Mouse (Mus musculus) hindbrain, embryonic 11.5 days (tissue): ENCODE results near the gene Trim63. TPM values are rescaled to one million over a fixed set of nuclear protein-coding genes. Genes with fewer than 3 reads are reported as not detected.

Experiments used
- ATAC-seq: fragments of 200-750 bp; cut with Nextera tagmentation; 2 replicates; pipeline ENCODE4 v1.8.0; 2017; ENCODE audit warnings: mild to moderate bottlenecking, moderate TSS enrichment, moderate library complexity; ENCODE audit not compliant: low FRiP score
- DNase-seq: peaks from one replicate; pipeline ENCODE4 v3.0.0-alpha.2; 2015; ENCODE audit warnings: low spot score
- H3K27ac ChIP-seq: fragments of 300-500 bp; sonication (generic); 2 replicates; pipeline ENCODE4 v1.5.1; 2014; ENCODE audit warnings: mild to moderate bottlenecking, low read depth, low read length
- H3K27me3 ChIP-seq: fragments of 300-500 bp; sonication (generic); 2 replicates; pipeline ENCODE4 v1.6.1; 2014; ENCODE audit warnings: mild to moderate bottlenecking, low read length, moderate library complexity, mixed read lengths; ENCODE audit not compliant: control insufficient read depth, insufficient read depth
- H3K36me3 ChIP-seq: fragments of 300-500 bp; sonication (generic); 2 replicates; pipeline ENCODE4 v1.6.1; 2014; ENCODE audit warnings: mild to moderate bottlenecking, low read length, moderate library complexity, mixed read lengths; ENCODE audit not compliant: control insufficient read depth, insufficient read depth
- H3K4me1 ChIP-seq: fragments of 300-500 bp; sonication (generic); replicated peaks from 2 replicates; pipeline ENCODE4 v1.6.1; 2014; ENCODE audit warnings: low read length, mixed read lengths; ENCODE audit not compliant: control insufficient read depth, insufficient read depth
- H3K4me2 ChIP-seq: fragments of 300-500 bp; sonication (generic); replicated peaks from 2 replicates; pipeline ENCODE4 v1.6.1; 2014; ENCODE audit warnings: mild to moderate bottlenecking, low read depth, low read length
- H3K4me3 ChIP-seq: fragments of 300-500 bp; sonication (generic); 2 replicates; pipeline ENCODE4 v1.5.1; 2014; ENCODE audit warnings: low read depth, low read length
- H3K9ac ChIP-seq: fragments of 300-500 bp; sonication (generic); 2 replicates; pipeline ENCODE4 v1.6.1; 2014; ENCODE audit warnings: low read depth, low read length
- H3K9me3 ChIP-seq: fragments of 300-500 bp; sonication (generic); 2 replicates; pipeline ENCODE4 v1.6.1; 2016; ENCODE audit warnings: low read length; ENCODE audit not compliant: control insufficient read depth
- WGBS: fragments of 180-500 bp; shearing (Covaris S2); extraction: QIAGEN DNeasy Blood & Tissue Kit; methylation state at CpG from one replicate; pipeline ENCODE4 v1.1.7; 2014; 5-methylcytosine and 5-hydroxymethylcytosine counted together
- polyA plus RNA-seq: library from polyadenylated mRNA; unstranded; fragments of >200 nt; fragmentation: Nextera tagmentation; extraction: Ambion mirVana; gene quantifications from 2 replicates; pipeline ENCODE4 v1.2.1, GENCODE M21; 2014

Trim63 gene
- polyA plus RNA-seq, 1 experiment from 2014 or later: 0.12 TPM

DNA sequence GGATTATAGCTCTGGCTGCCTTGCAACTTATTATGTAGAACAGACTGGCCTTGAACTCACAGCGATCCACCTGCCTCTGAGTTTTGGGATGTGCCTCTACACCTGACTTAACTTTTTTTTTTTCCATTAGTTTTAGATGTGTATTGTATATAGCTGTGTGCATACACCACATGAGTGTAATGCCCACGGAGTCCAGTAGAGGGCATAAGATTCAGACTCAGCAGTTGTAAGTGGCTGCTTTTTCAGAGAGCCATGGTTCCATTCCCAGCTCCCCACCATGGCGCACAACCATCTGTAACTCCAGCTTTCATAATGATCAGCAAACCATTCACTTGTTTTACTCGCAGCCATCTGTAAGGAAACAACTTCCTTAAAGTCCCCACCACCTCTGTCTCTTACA lies 18.4 kb upstream of the Trim63 start:
- no peak overlapping the region for H3K4me3 ChIP-seq
- no peak overlapping the region for H3K9ac ChIP-seq
- H3K27me3 ChIP-seq: no peaks in the 10 kb centered on the region
- H3K27ac ChIP-seq: no peak overlapping the region
- no peaks in the 10 kb centered on the region for H3K36me3 ChIP-seq
- 87% methylated on average over 4 of the region's 4 CpGs for WGBS
- H3K4me2 ChIP-seq: no peak overlapping the region
- no peaks in the 10 kb centered on the region for H3K4me1 ChIP-seq
- DNase-seq (no peak), ATAC-seq (no peak)
- no peaks in the 10 kb centered on the region for H3K9me3 ChIP-seq

DNA sequence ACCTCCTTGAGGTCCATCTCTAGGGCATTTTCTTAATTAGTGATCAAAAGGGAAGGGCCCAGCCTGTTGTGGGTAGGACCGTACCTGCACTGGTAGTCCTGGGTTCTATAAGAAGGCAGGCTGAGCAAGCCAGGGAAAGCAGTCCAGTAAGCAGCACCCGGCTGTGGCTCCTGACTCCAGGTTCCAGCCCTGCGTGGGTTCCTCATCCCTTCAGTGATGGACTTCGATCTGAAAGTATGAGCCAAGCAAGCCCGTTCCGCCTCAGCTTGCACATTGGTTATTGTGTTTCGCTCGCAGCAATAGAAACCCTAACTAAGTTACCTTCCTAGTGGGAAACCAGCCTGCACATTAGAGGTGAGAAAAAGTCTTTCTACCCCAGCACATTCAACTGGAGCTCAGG lies 17.6 kb upstream of the Trim63 start:
- ATAC-seq (no peak), DNase-seq (no peak)
- H3K9me3 ChIP-seq: no peaks in the 10 kb centered on the region
- no peaks in the 10 kb centered on the region for H3K4me1 ChIP-seq
- no peak overlapping the region for H3K4me3 ChIP-seq
- H3K27ac ChIP-seq: no peak overlapping the region
- 95% methylated on average over 8 of the region's 8 CpGs for WGBS
- no peak overlapping the region for H3K9ac ChIP-seq
- no peaks in the 10 kb centered on the region for H3K36me3 ChIP-seq
- no peak overlapping the region for H3K4me2 ChIP-seq
- no peaks in the 10 kb centered on the region for H3K27me3 ChIP-seq

DNA sequence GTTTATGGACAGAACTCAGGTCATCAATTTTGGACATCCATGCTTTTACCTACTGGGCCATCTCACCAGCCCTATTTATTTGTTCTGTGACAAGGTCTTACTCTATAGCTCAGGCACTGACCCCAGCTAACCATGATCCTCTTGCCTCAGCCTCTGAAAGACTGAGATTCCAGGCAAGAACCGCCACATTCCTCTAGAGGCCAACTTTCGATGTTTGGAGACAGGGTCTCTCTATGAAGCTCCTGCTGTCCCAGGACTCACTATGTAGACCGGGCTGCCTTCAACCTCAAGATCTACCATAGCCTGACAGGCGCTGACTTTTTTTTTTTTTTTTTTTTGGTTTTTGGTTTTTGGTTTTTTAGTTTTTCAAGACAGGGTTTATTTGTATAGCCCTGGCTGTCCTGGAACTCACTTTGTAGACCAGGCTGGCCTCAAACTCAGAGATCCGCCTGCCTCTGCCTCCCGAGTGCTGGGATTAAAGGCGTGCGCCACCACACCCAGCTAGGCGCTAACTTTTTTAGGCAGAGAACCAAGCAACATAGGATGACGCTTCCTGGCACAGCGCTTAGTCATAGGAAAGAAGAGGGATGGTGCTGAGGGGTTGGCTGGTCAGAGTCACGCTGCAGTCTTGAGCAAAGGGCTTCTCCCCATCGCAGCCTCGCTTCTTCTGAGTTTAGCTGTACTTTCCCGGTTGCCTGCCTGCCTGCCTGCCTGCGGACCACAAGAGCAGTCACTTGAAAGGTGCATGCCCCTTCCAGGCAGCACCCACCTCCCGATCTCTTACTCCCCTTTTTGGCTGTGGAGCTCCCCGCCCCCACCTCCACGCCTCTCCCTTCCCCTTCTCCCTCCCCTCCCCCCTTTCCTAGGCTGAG lies 16.1 kb upstream of the Trim63 start:
- 73% methylated on average over 19 of the region's 19 CpGs for WGBS
- Histone ChIP-seq H3K9ac (no peak overlapping the region), H3K36me3 (no peaks in the 10 kb centered on the region), H3K4me1 (no peaks in the 10 kb centered on the region), H3K27me3 (no peaks in the 10 kb centered on the region), H3K4me2 (no peak overlapping the region), H3K4me3 (no peak overlapping the region), H3K9me3 (no peaks in the 10 kb centered on the region), H3K27ac (no peak overlapping the region)
- DNase-seq (no peak), ATAC-seq (no peak)

DNA sequence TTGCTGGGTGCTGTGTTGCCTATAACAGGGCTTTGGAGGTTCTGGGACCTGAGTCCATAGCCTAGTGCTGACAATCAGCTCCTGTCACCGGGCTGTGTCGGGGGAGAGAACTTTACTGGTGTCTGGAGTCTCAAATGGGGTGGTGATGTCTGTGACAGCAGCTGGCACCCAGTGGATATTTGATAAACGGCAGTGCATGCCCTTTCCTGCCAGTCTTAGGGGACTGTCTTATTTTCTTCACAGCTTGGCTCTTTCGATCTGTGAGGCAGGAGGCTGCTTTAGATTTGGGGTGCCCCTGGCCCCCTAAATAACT lies 15.5 kb upstream of the Trim63 start:
- no peak overlapping the region for H3K4me2 ChIP-seq
- no peaks in the 10 kb centered on the region for H3K27me3 ChIP-seq
- no peak overlapping the region for H3K4me3 ChIP-seq
- 69% methylated on average over 4 of the region's 4 CpGs for WGBS
- DNase-seq (no peak), ATAC-seq (no peak)
- no peaks in the 10 kb centered on the region for H3K36me3 ChIP-seq
- H3K27ac ChIP-seq: no peak overlapping the region
- H3K9ac ChIP-seq: no peak overlapping the region
- no peaks in the 10 kb centered on the region for H3K4me1 ChIP-seq
- no peaks in the 10 kb centered on the region for H3K9me3 ChIP-seq

DNA sequence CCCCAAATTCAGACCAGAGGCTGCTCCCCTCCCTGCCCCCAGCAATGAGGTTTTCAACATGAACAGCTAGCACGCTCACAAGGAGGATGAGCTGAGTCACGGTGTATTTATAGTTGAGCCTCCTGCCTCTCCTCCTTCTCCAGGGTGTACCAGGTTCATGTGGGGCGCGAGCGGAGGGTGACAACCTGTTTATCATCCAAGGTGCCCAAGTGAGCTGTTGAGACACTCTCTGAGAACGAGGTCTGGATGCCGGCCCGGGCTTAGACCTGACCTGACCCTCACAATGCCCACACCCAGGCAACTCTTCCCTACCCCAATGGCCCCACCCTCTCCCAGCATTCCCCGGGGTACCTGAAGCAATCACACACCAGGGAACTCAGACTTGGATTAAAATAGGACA lies 14.6 kb upstream of the Trim63 start:
- Histone ChIP-seq H3K27me3 (no peaks in the 10 kb centered on the region), H3K36me3 (no peaks in the 10 kb centered on the region)
- WGBS: 81% methylated on average over 9 of the region's 9 CpGs

DNA sequence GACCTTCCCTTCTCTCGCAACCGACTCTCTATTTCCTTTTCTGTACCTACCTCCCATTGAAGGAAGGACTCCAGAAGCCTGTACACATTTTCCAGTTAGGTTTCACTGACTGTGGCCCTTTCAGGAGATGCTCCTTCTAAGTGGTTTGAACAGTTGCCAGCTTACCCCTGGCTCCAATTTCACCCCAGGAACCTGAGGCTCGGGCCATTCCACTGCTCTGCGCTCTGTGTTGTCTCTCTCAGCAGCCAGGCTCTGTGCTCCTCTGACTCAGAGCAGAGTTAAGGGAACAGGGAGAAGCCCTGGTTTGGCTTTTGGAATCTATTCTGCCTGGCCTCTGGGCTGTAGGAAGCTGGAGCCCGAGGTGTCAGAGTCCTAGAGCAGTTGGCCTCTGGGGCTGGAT lies 12.8 kb upstream of the Trim63 start:
- no peak overlapping the region for H3K4me3 ChIP-seq
- H3K27me3 ChIP-seq: no peaks in the 10 kb centered on the region
- H3K4me2 ChIP-seq: no peak overlapping the region
- no peaks in the 10 kb centered on the region for H3K36me3 ChIP-seq
- H3K4me1 ChIP-seq: no peaks in the 10 kb centered on the region; the same call in 1 of the 2 replicates
- ATAC-seq (no peak), DNase-seq (no peak)
- H3K27ac ChIP-seq: no peak overlapping the region
- H3K9ac ChIP-seq: no peak overlapping the region
- WGBS: 87% methylated on average over 5 of the region's 5 CpGs
- H3K9me3 ChIP-seq: no peaks in the 10 kb centered on the region

More for the DNA sequence above, 14.6 kb upstream of the Trim63 start:
- DNase-seq (no peak), ATAC-seq (no peak)
- H3K9me3 ChIP-seq: no peaks in the 10 kb centered on the region
- no peak overlapping the region for H3K4me2 ChIP-seq
- H3K4me1 ChIP-seq: no peaks in the 10 kb centered on the region
- no peak overlapping the region for H3K27ac ChIP-seq
- no peak overlapping the region for H3K9ac ChIP-seq
- H3K4me3 ChIP-seq: no peak overlapping the region

DNA sequence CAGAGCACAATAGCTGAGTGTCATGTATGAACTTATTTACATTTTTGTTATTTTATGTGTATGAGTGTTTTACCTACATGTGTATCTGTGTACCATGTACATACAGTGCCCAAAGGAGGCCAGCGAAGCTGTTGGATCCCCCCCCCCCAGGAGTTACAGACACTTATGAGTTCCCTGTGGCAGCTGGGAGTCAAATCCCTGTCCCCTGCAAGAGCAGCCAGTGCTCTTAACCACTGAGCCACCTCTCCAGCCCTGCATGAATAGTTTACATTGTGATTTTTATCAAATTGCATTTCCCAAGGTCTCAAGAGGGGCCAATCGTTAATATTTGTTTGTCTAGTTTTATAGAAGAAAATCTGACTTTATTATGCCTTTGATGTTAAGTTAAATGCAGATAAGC lies 8.0 kb upstream of the Trim63 start:
- Histone ChIP-seq H3K9me3 (no peaks in the 10 kb centered on the region), H3K4me2 (no peak overlapping the region), H3K4me3 (no peak overlapping the region), H3K9ac (no peak overlapping the region), H3K4me1 (no peaks in the 10 kb centered on the region; the same call in 1 of the 2 replicates), H3K27me3 (no peaks in the 10 kb centered on the region), H3K36me3 (no peaks in the 10 kb centered on the region), H3K27ac (no peak overlapping the region)
- no peak for DNase-seq
- ATAC-seq: no peak
- WGBS: 74% methylated on average over 2 of the region's 2 CpGs

DNA sequence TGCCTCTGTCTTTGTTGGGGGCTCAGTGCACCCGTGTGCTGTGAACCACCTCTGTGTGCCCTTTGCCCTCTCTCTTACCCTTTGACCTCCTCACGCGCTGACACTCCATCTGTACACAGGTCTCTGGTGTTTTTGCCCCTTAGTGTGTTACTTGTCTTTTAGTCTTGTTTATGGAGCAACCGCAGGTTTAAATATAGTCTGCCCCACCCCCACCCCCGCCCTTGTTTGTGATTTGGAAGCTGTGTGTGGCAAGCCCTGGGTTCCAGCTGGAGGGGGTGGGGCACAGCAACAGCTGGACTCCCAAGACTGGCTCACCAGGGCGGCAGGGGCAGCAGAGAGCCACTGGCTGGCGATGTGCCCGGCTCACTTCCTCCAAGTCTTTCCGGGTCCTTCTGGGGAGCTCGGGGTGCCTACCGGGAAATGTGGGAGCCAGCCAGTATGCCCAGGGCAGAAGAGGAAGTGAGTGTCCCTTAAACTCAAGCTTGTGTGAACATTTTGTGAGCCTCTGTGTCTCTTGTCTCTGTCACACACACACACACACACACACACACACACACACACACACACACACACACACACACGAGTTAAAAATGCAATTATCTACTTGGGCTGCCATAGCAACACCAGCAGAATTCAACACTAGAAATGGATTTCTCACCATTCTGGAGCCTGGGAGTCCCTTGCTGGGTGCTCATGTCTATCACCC lies 7.4 kb upstream of the Trim63 start:
- ATAC-seq (no peak), DNase-seq (peak; percentile 43)
- no peaks in the 10 kb centered on the region; the same call in 1 of the 2 replicates for H3K4me1 ChIP-seq
- no peak overlapping the region for H3K4me3 ChIP-seq
- H3K9me3 ChIP-seq: no peaks in the 10 kb centered on the region
- H3K27ac ChIP-seq: no peak overlapping the region
- no peaks in the 10 kb centered on the region for H3K27me3 ChIP-seq
- WGBS: 20% methylated on average over 12 of the region's 12 CpGs
- H3K36me3 ChIP-seq: no peaks in the 10 kb centered on the region
- no peak overlapping the region for H3K9ac ChIP-seq
- no peak overlapping the region for H3K4me2 ChIP-seq

DNA sequence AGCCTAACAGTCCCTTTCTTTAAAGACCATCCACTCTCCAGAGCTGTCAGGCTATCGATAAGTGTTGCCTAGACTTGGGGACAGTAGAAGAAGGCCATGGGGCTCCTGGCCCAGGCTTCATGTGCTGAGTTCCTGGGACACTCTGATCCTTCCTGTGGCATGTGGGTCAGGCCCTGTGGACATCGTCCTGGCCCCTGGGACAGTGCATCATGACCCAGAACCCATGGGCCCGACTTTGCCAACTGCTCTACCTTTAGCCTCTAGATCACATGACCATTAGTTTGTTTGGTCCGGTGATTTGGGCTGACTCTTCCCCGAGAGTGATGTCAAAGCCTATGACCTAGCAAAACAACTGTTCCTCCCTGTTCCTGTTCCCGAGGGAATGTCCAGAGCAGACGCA lies 4.8 kb upstream of the Trim63 start:
- no peak overlapping the region for H3K9ac ChIP-seq
- 90% methylated on average over 7 of the region's 7 CpGs for WGBS
- no peak for ATAC-seq
- H3K27me3 ChIP-seq: no peaks in the 10 kb centered on the region
- no peak overlapping the region for H3K4me2 ChIP-seq
- no peaks in the 10 kb centered on the region for H3K9me3 ChIP-seq
- no peaks in the 10 kb centered on the region for H3K36me3 ChIP-seq
- no peak overlapping the region for H3K27ac ChIP-seq
- no peak overlapping the region for H3K4me3 ChIP-seq
- no peaks in the 10 kb centered on the region; the same call in 1 of the 2 replicates for H3K4me1 ChIP-seq
- no peak for DNase-seq
